Mouse (Mus musculus) CH12.LX (cell line): Measurements from ENCODE around the gene Ppid. TPM values are rescaled to one million over a fixed set of nuclear protein-coding genes. Genes with fewer than 3 reads are reported as not detected.

Source experiments
- DNase-seq: peaks from one replicate; pipeline ENCODE4 v3.0.0-alpha.2; 2013; ENCODE audit errors: extremely low read depth
- H3K27ac ChIP-seq: 2 replicates; pipeline ENCODE4 v1.5.1; 2012; ENCODE audit warnings: low read depth, mild to moderate bottlenecking, control low read depth, moderate library complexity; ENCODE audit not compliant: insufficient read depth
- H3K27me3 ChIP-seq: replicated peaks from 2 replicates; pipeline ENCODE3; 2012; ENCODE audit warnings: inconsistent platforms
- H3K36me3 ChIP-seq, 2 experiments: replicated peaks in 1 of 2; 2 replicates each; pipeline versions ENCODE3 to v1.6.1; 2012; ENCODE audit warnings: inconsistent platforms in 1 of 2, low read length in 1 of 2, mild to moderate bottlenecking in 1 of 2, mixed read lengths in 1 of 2, moderate library complexity in 1 of 2; ENCODE audit not compliant: control insufficient read depth in 1 of 2, insufficient read depth in 1 of 2
- H3K4me1 ChIP-seq, 2 experiments: 2 replicates each; pipeline ENCODE4 v1.6.1; 2012; ENCODE audit warnings: inconsistent platforms in 1 of 2, moderate library complexity in 1 of 2; ENCODE audit not compliant: insufficient read depth in 2 of 2, control insufficient read depth in 1 of 2
- H3K4me2 ChIP-seq: 2 replicates; pipeline ENCODE4 v1.6.1; 2012; ENCODE audit warnings: low read depth, mild to moderate bottlenecking, control low read depth; ENCODE audit not compliant: poor library complexity, insufficient read depth, severe bottlenecking
- H3K4me3 ChIP-seq, 3 experiments: fragments of 150-350 bp in 1 of 3; sonication (generic) in 1 of 3; replicated peaks in 1 of 3; 2 replicates each; pipeline versions ENCODE3 to v1.5.1; 2011 to 2012; ENCODE audit warnings: low read depth in 2 of 3, low read length in 2 of 3, mild to moderate bottlenecking in 2 of 3, moderate library complexity in 2 of 3, control low read depth in 1 of 3, improper control_type of control experiment in 1 of 3, inconsistent platforms in 1 of 3, mixed read lengths in 1 of 3; ENCODE audit not compliant: poor library complexity in 1 of 3
- H3K79me2 ChIP-seq: replicated peaks from 2 replicates; pipeline ENCODE4 v1.6.1; 2012; ENCODE audit warnings: mild to moderate bottlenecking, moderate library complexity; ENCODE audit not compliant: control insufficient read depth, poor library complexity, insufficient read depth, severe bottlenecking; ENCODE audit errors: extremely low read depth
- H3K9ac ChIP-seq: 2 replicates; pipeline ENCODE4 v1.6.1; 2012; ENCODE audit warnings: low read depth, mild to moderate bottlenecking, control low read depth, moderate library complexity; ENCODE audit not compliant: insufficient read depth
- H3K9me3 ChIP-seq: replicated peaks from 2 replicates; pipeline ENCODE3; 2012; ENCODE audit warnings: low read length, inconsistent platforms, mixed read lengths
- BHLHE40 ChIP-seq: IDR thresholded peaks from 2 replicates; pipeline ENCODE4 v1.6.1; 2011; ENCODE audit warnings: mild to moderate bottlenecking, low read depth, low read length, improper control_type of control experiment
- CHD1 ChIP-seq: IDR thresholded peaks from 2 replicates; pipeline ENCODE4 v1.6.1; 2012; ENCODE audit warnings: low read depth, low read length, improper control_type of control experiment, inconsistent platforms
- CHD2 ChIP-seq: IDR thresholded peaks from 2 replicates; pipeline ENCODE4 v1.6.1; 2011; ENCODE audit warnings: low read length, improper control_type of control experiment
- MAZ ChIP-seq: IDR thresholded peaks from 2 replicates; pipeline ENCODE4 v1.6.1; 2012; ENCODE audit warnings: low read depth, mild to moderate bottlenecking, inconsistent platforms, low read length, improper control_type of control experiment, moderate library complexity
- SMC3 ChIP-seq: IDR thresholded peaks from 2 replicates; pipeline ENCODE4 v1.6.1; 2011; ENCODE audit warnings: low read depth, low read length, improper control_type of control experiment
- TCF12 ChIP-seq: IDR thresholded peaks from 2 replicates; pipeline ENCODE4 v1.6.1; 2014; ENCODE audit warnings: low read depth, mild to moderate bottlenecking, inconsistent platforms, low read length, improper control_type of control experiment
- dilution Hi-C: fragments of 300-500 bp; cut with MboI; formaldehyde crosslinking; loops from 2 replicates; pipeline ENCODE4 v1.14.3; 2020; ENCODE audit warnings: low sequenced_read_pairs; ENCODE audit not compliant: extremely low pct_unique_long_range_greater_than_20kb, extremely low pct_ligation_motif_present
- in situ Hi-C: fragments of 300-500 bp; cut with MboI; formaldehyde crosslinking; loops from 3 replicates; pipeline ENCODE4 v1.14.3; 2019; ENCODE audit warnings: low sequenced_read_pairs, low pct_ligation_motif_present, low pct_unique_long_range_greater_than_20kb, mixed read lengths
- polyA plus RNA-seq: library from polyadenylated mRNA; unstranded; fragments of >175 nt; gene quantifications from 2 replicates; pipeline ENCODE4 v1.2.1, GENCODE M21; 2012; ENCODE audit warnings: low read depth; ENCODE audit not compliant: insufficient read length
- total RNA-seq, 2 experiments: library from RNA; depleted of rRNA; stranded (reverse); fragments of 300-350 nt in 1 of 2; fragments of >200 nt in 1 of 2; gene quantifications; 2 replicates each; pipeline ENCODE4 v1.2.3; 2012 to 2014

The Ppid gene
- total and polyA plus RNA-seq, 3 experiments = 129 to 438 (median 335) TPM

GRCm38 (mm10) chr3:79564875-79565606, 26.1 kb upstream of the Ppid start:
- H3K79me2 ChIP-seq = no peaks in the 10 kb centered on the region
- H3K9me3 ChIP-seq = peaks cover 12% of the 10 kb centered on the region
- H3K36me3 ChIP-seq = no peaks in the 10 kb centered on the region
- H3K4me3 ChIP-seq = no peak overlapping the region
- no peak overlapping the region for H3K9ac ChIP-seq
- peaks cover 0 to 11% of the 10 kb centered on the region in 2 experiments; a peak in 2 of 4 replicates for H3K4me1 ChIP-seq
- in situ Hi-C loops (no loop called here), dilution Hi-C loops (no loop called here)
- H3K4me2 ChIP-seq = no peak overlapping the region
- H3K27me3 ChIP-seq = peaks cover 58% of the 10 kb centered on the region
- DNase-seq = no peak
- H3K27ac ChIP-seq = no peak overlapping the region
- TF ChIP-seq CHD2 (no peak), MAZ (no peak), SMC3 (no peak)

DNA sequence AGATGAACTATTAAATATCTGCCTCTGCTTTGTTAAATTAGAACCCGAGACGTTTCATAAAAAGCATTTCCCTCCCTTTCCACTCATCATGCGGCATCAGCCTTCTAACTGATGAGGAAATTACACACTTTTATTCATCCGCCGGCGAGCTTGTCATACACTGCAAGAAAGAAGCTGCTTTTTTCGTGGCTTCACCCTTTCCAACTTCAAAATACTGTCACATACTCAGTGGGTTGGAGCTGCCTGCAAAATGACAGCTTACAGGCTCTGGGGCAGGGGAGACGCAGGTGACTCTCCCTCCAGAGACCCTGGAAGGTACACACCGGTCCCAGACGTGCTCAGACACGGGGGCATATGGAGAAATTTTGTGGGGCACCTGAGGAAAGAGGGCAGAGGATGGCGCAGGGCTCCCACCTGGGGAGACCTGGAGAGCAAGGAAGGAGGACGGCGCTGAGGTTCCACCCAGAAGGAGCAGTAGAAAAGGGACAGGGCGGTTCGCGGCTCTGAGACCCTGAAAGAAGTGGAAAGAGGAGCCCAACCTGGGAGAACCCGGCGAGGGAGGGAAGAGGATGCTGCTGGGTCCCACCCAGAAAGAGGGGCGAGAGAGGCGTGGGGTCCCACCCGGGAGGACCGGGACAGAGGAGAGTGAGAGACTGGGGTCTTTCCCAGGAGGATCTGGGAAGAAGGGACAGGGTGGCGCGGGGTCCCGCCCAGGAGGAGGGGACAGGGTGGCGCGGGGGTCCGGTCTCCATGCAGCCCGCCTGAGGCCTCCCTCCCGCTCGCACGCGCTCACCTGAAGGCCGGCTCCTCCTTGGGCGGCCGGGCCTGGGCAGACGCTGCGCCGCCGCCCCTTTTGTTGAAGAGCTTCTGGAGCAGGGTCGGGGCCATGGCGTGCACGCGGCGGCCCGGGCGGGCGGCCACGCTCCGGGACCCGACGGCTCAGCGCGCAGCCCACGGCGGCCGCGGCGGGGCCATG, 24.1 kb upstream of the Ppid start:
- peaks cover 0 to 11% of the 10 kb centered on the region in 2 experiments; a peak in 2 of 4 replicates for H3K4me1 ChIP-seq
- no peak overlapping the region for H3K27ac ChIP-seq
- no peak for DNase-seq

DNA sequence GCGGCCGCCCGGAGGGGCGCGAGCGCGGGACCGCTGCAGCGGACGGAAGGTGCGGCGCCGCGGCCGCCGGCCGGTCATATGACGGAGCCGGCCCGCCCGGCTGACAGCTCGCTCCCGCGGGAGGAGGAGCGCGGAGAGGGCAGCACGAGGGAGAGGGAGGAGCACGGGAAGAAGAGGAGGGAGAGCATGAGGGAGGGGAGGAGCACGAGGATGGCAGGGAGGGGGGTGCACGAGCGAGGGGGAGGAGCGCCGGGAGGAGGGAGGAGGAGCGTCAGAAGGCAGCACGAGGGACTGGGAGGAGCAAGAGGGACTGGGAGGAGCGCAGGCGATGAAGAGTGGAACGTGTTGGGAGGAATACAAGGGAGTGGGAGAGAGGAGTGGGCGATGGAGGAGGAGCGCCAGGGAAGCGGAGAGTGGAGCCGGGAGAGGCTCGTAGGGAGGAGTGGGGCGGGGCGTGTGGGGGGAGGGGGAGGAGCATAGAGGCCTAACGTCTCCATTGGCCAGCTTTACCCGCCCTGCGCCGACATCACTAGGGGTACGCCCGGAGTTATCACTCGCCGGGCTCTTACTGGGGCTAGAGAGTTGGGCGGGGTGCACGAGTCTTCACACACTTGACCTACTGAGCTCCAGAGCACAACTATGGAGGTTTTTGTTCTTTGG, 23.3 kb upstream of the Ppid start, which contains the start of gene Fnip2:
TSS of gene Fnip2 (minus strand) at position 94 of the 660 bp plus-strand sequence.
- H3K4me2 ChIP-seq = no peak within 1 kb of the TSS
- in situ Hi-C loops = no loop called here
- no peak within 1 kb of the TSS for H3K27ac ChIP-seq
- dilution Hi-C loops = no loop called here
- peaks cover 64% of the 10 kb centered on the region for H3K27me3 ChIP-seq
- peak; percentile 63 for DNase-seq
- no peak within 1 kb of the TSS for H3K9ac ChIP-seq
- peaks cover 0 to 17% of the 10 kb centered on the region in 2 experiments; a peak in 2 of 4 replicates for H3K4me1 ChIP-seq
- TF ChIP-seq BHLHE40 (peak; percentile 19; the same call in 1 of the 2 replicates), TCF12 (no peak)
- peaks cover 12% of the 10 kb centered on the region for H3K9me3 ChIP-seq
- H3K4me3 ChIP-seq = peak within 1 kb of the TSS in 2 of 3 experiments; percentile 44 to 52
- H3K79me2 ChIP-seq = no peaks in the 10 kb centered on the region
- H3K36me3 ChIP-seq = no peaks in the 10 kb centered on the region

More for the DNA sequence above, 24.1 kb upstream of the Ppid start:
- Histone ChIP-seq H3K4me2 (no peak overlapping the region), H3K4me3 (peak overlapping the region in 1 of 3 experiments; percentile 44), H3K27me3 (peaks cover 60% of the 10 kb centered on the region), H3K79me2 (no peaks in the 10 kb centered on the region), H3K9me3 (peaks cover 12% of the 10 kb centered on the region), H3K36me3 (no peaks in the 10 kb centered on the region), H3K9ac (no peak overlapping the region)
- dilution Hi-C loops = no loop called here
- in situ Hi-C loops = no loop called here
- no peak for TF ChIP-seq CHD1
- TF ChIP-seq, all 38 proteins: peak for 0
